Mouse (Mus musculus) intestine, postnatal 0 days (tissue): ENCODE measurements at regions not wholly inside any gene's neighbourhood (a gene's known extent, or its start where the extent isn't known, plus 50 kb on each side); places are given as distances from the start of the nearest gene placed in this dataset.
A peak's percentile ranks its signal among the peaks of the same experiment; 100 is the strongest.
"Not testable (repeated sequence)": the region's sequence is repeated elsewhere in the genome, so short reads cannot be mapped to it uniquely, and the experiment has no call there.

Experiments
- ATAC-seq: fragments of 200-750 bp; cut with Nextera tagmentation; 2 replicates; pipeline ENCODE4 v1.8.0; 2017; ENCODE audit warnings: mild to moderate bottlenecking, moderate TSS enrichment, moderate library complexity
- H3K27ac ChIP-seq: fragments of 300-500 bp; sonication (generic); 2 replicates; pipeline ENCODE4 v1.5.1; 2014; ENCODE audit warnings: mild to moderate bottlenecking, low read depth, low read length, moderate library complexity
- H3K27me3 ChIP-seq: fragments of 300-500 bp; sonication (generic); replicated peaks from 2 replicates; pipeline ENCODE4 v1.6.1; 2014; ENCODE audit warnings: low read length, mixed read lengths; ENCODE audit not compliant: control insufficient read depth, insufficient read depth
- H3K36me3 ChIP-seq: fragments of 300-500 bp; sonication (generic); 2 replicates; pipeline ENCODE4 v1.6.1; 2014; ENCODE audit warnings: mild to moderate bottlenecking, moderate library complexity; ENCODE audit not compliant: control insufficient read depth, insufficient read depth
- H3K4me1 ChIP-seq: fragments of 300-500 bp; sonication (generic); replicated peaks from 2 replicates; pipeline ENCODE4 v1.6.1; 2014; ENCODE audit warnings: antibody characterized with exemption, low read length, mixed read lengths; ENCODE audit not compliant: control insufficient read depth, insufficient read depth
- H3K4me2 ChIP-seq: fragments of 300-500 bp; sonication (generic); replicated peaks from 2 replicates; pipeline ENCODE4 v1.6.1; 2014; ENCODE audit warnings: low read depth, mild to moderate bottlenecking, moderate library complexity
- H3K4me3 ChIP-seq: fragments of 300-500 bp; sonication (generic); 2 replicates; pipeline ENCODE4 v1.5.1; 2014; ENCODE audit warnings: low read depth, low read length
- H3K9ac ChIP-seq: fragments of 300-500 bp; sonication (generic); 2 replicates; pipeline ENCODE4 v1.6.1; 2014; ENCODE audit warnings: mild to moderate bottlenecking, low read depth, low read length
- H3K9me3 ChIP-seq: fragments of 300-500 bp; sonication (generic); 2 replicates; pipeline ENCODE4 v1.6.1; 2016; ENCODE audit warnings: mixed run types; ENCODE audit not compliant: control insufficient read depth
- CTCF ChIP-seq: sonication (generic); IDR thresholded peaks from 2 replicates; pipeline ENCODE4 v1.5.1; 2016; ENCODE audit warnings: low read depth, mild to moderate bottlenecking, control low read depth, antibody characterized with exemption, moderate library complexity
- WGBS: fragments of 180-500 bp; shearing (Covaris S2); extraction: QIAGEN DNeasy Blood & Tissue Kit; methylation state at CpG from one replicate; pipeline ENCODE4 v1.1.7; 2014; 5-methylcytosine and 5-hydroxymethylcytosine counted together

- no peaks in the 10 kb centered on the region for H3K36me3 ChIP-seq
- no peak overlapping the region for H3K4me2 ChIP-seq
- no peak for TF ChIP-seq CTCF
- H3K4me1 ChIP-seq = no peaks in the 10 kb centered on the region
- no peak overlapping the region for H3K4me3 ChIP-seq
- H3K27me3 ChIP-seq = no peaks in the 10 kb centered on the region
- no peak overlapping the region for H3K9ac ChIP-seq
- H3K27ac ChIP-seq = no peak overlapping the region
- H3K9me3 ChIP-seq = no peaks in the 10 kb centered on the region
- ATAC-seq = no peak
- 86% methylated on average over 9 of the region's 9 CpGs for WGBS
Observed at GRCm38 (mm10) chr4:153812866-153813265, 144.2 kb upstream of the A430005L14Rik start.

GRCm38 (mm10) chr4:153827914-153828313, 129.1 kb upstream of the A430005L14Rik start:
- Histone ChIP-seq H3K4me2 (no peak overlapping the region), H3K36me3 (no peaks in the 10 kb centered on the region), H3K27me3 (no peaks in the 10 kb centered on the region), H3K4me3 (no peak overlapping the region), H3K9me3 (no peaks in the 10 kb centered on the region), H3K9ac (no peak overlapping the region), H3K4me1 (no peaks in the 10 kb centered on the region), H3K27ac (no peak overlapping the region)
- WGBS = 51% methylated on average over 9 of the region's 9 CpGs
- no peak for ATAC-seq
- peak; percentile 43 for TF ChIP-seq CTCF

- Histone ChIP-seq H3K27me3 (no peaks in the 10 kb centered on the region), H3K4me2 (no peak overlapping the region), H3K9ac (no peak overlapping the region), H3K9me3 (no peaks in the 10 kb centered on the region), H3K27ac (no peak overlapping the region), H3K4me1 (no peaks in the 10 kb centered on the region), H3K4me3 (no peak overlapping the region), H3K36me3 (no peaks in the 10 kb centered on the region)
- no peak for ATAC-seq
- 92% methylated on average over 9 of the region's 9 CpGs for WGBS
- TF ChIP-seq CTCF = no peak
Observed at GRCm38 (mm10) chr4:153829766-153830165, 127.3 kb upstream of the A430005L14Rik start.

DNA sequence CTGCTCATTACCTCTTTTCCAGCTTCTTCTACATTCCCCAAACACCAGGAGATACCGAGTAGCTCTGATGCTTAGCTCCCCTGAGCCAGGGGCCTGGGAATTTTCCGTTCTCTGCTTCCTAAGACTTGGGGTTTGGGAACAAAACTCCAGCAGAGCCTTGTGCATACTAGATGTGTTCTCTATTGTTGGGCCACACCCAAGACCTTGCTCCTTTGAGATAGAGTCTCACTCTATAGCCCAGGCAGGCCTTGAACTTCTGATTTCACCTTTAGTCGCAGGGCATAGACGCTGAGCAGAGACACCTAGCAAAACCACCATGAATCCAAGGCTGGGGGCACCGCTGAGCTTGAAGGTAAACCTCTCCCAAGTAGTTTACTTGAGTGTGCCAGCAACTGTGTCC, 126.5 kb upstream of the A430005L14Rik start:
- 91% methylated on average over 5 of the region's 5 CpGs for WGBS
- Histone ChIP-seq H3K4me1 (no peaks in the 10 kb centered on the region), H3K4me2 (no peak overlapping the region), H3K9ac (no peak overlapping the region), H3K4me3 (no peak overlapping the region), H3K27me3 (no peaks in the 10 kb centered on the region), H3K36me3 (no peaks in the 10 kb centered on the region), H3K9me3 (no peaks in the 10 kb centered on the region), H3K27ac (no peak overlapping the region)
- no peak for ATAC-seq
- TF ChIP-seq CTCF = no peak

- not testable (repeated sequence) for H3K4me1 ChIP-seq, H3K36me3 ChIP-seq, H3K4me3 ChIP-seq, H3K4me2 ChIP-seq, H3K9me3 ChIP-seq, H3K27ac ChIP-seq, ATAC-seq, H3K27me3 ChIP-seq, H3K9ac ChIP-seq
- 82% methylated on average over 10 of the region's 11 CpGs for WGBS
Observed at GRCm38 (mm10) chr4:153831251-153831650, 125.8 kb upstream of the A430005L14Rik start.

- 79% methylated on average over 2 of the region's 2 CpGs for WGBS
- Histone ChIP-seq H3K9me3 (no peaks in the 10 kb centered on the region), H3K9ac (no peak overlapping the region), H3K36me3 (no peaks in the 10 kb centered on the region), H3K4me3 (no peak overlapping the region), H3K4me2 (no peak overlapping the region), H3K4me1 (no peaks in the 10 kb centered on the region), H3K27me3 (no peaks in the 10 kb centered on the region), H3K27ac (no peak overlapping the region)
- ATAC-seq = no peak
- no peak for TF ChIP-seq CTCF
Observed at GRCm38 (mm10) chr4:153832151-153832550, 124.9 kb upstream of the A430005L14Rik start.

DNA sequence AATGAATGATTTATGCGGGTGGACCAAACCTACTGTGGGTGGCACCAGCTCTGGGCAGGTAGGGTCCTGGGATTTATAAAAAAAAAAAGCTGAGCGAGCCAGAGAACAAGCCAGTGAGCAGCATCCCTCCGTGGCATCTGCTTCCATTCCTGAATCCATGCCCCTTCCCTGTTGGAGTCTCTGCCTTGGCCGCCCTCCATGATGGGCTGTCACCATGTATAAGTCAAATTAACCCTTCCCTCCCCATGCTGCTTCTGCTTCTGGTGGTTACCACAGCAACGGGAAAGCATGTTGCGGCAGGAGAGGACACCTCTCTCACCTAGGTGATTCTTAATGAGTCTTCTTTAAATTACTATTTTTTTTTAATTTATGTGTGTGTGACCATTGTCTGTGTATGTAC, 112.3 kb upstream of the A430005L14Rik start:
- Histone ChIP-seq H3K4me2 (no peak overlapping the region), H3K4me1 (no peaks in the 10 kb centered on the region), H3K4me3 (no peak overlapping the region), H3K27ac (no peak overlapping the region), H3K27me3 (no peaks in the 10 kb centered on the region), H3K36me3 (no peaks in the 10 kb centered on the region), H3K9ac (no peak overlapping the region), H3K9me3 (no peaks in the 10 kb centered on the region)
- no peak for ATAC-seq
- WGBS = 80% methylated on average over 6 of the region's 6 CpGs
- no peak for TF ChIP-seq CTCF
